Mouse (Mus musculus): Measurements from ENCODE around the gene Gmnn. TPM values are rescaled to one million over a fixed set of nuclear protein-coding genes. Genes with fewer than 3 reads are reported as not detected.
A peak's percentile ranks its signal among the peaks of the same experiment; 100 is the strongest.
"Not testable (repeated sequence)": the region's sequence is repeated elsewhere in the genome, so short reads cannot be mapped to it uniquely, and the experiment has no call there.

The Gmnn gene
- polyA plus RNA-seq, 1 experiment from 2014 or later: 136 TPM

DNA sequence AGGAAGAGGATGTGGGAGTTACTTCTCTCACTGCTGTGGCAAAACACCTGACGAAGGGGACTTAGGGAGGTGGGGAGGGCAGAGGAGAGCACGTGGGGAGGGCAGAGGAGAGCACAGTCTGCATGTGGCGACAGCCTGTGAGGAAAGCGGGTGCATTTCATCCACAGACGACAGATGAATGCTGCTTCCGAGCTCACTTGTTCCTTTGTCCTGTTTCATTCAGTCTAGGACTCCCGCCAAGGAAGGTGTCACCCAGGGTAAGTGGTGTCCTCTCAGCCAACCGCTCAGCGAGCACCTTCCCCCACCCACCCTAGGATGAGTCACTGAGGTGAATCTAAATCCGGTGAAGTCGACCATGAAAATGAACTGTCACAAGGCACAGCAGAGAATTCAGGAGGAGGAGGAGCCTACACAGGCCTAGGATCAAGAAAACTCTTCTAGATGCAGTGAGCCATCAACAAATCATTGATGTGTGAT lies 24.3 kb upstream of the Gmnn start:
- no peak for DNase-seq (ENCODE audit: low spot score)
- Histone ChIP-seq H3K4me1 (no peaks in the 10 kb centered on the region), H3K27me3 (ENCODE audit: insufficient read depth, poor library complexity, severe bottlenecking) (no peaks in the 10 kb centered on the region), H3K27ac (no peak overlapping the region), H3K4me3 (no peak overlapping the region), H3K36me3 (no peaks in the 10 kb centered on the region), H3K9me3 (no peaks in the 10 kb centered on the region)
- 50% methylated on average over 11 of the region's 11 CpGs for WGBS

DNA sequence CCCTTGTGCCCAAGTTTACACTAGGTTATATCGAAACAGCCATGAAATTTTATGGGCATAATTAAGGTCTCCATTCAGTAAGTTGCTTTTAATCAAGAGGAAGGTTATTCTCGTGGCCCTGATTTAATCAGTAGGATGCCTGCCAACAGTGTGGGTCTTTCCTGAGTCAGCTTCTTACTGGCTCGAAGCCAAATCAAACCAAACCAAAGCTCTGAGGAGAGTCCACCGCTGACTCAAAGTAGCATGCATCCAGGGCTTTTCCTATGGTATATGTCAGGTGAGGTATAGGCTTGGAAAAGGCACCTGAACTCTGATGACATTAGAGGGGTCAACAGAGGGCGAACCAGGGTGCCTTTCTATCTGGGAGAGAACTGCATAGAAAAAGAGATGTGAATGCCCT lies 20.2 kb upstream of the Gmnn start:
- Histone ChIP-seq H3K4me1 (no peaks in the 10 kb centered on the region), H3K27ac (no peak overlapping the region), H3K36me3 (no peaks in the 10 kb centered on the region), H3K27me3 (ENCODE audit: insufficient read depth, poor library complexity, severe bottlenecking) (no peaks in the 10 kb centered on the region), H3K9me3 (no peaks in the 10 kb centered on the region), H3K4me3 (no peak overlapping the region)
- 67% methylated on average over 5 of the region's 5 CpGs for WGBS
- no peak for DNase-seq (ENCODE audit: low spot score)

DNA sequence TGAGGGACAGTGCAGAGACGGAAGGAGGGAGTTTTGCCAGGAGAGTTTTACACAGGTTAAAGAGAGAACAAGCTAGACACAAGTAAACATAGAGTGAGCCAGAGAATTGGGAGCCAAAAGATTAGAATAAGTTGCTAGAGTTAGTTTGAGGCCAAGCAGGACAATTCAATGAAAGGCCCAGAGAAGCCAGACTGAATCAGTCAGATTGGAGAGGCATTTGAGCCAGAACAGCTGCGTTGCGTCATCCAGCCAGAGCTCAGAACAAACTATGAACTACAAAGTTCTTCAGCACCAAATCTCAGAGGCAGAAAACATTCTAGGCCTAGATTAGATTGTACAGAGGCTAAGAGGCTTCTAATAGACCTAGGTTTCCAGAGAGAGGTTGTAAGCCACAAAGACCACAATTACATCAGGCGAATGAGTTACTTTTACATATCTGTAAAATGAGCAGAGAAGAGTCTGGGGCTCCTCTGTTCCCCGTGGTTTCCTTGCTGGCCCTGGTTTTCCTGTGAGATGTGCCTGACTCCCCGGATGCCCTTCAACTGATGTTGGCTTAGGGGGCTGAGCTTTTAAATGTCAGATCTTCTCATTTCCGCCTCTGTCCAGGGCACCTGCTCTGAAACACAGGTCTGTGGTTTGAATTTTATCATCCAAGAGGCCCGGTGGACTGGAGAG lies 17.1 kb upstream of the Gmnn start:
- Histone ChIP-seq H3K27ac (no peak overlapping the region), H3K4me3 (no peak overlapping the region), H3K27me3 (ENCODE audit: insufficient read depth, poor library complexity, severe bottlenecking) (no peaks in the 10 kb centered on the region), H3K36me3 (no peaks in the 10 kb centered on the region), H3K9me3 (no peaks in the 10 kb centered on the region), H3K4me1 (no peaks in the 10 kb centered on the region)
- no peak for DNase-seq (ENCODE audit: low spot score)
- WGBS: 73% methylated on average over 8 of the region's 8 CpGs

DNA sequence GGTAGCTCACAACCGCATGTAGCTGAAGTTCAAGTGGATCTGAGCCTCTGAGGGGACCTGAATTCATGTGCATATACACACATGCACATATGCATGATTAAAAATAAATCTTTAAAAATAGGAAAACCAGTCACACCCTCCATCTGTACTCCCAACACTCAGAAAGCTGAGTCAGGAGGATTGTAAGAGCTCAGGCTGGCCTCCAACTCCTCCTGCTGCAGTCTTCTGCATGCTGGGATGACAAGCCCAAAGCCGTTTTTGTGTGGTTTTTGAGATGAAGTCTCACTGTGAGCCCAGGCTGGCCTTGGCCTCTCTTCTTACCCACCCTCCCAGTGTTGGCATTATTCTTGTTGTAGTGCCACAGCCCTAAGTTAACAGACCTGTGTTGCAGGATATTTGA lies 16.3 kb upstream of the Gmnn start:
- Histone ChIP-seq H3K4me1 (no peaks in the 10 kb centered on the region), H3K27me3 (ENCODE audit: insufficient read depth, poor library complexity, severe bottlenecking) (no peaks in the 10 kb centered on the region), H3K9me3 (no peaks in the 10 kb centered on the region), H3K27ac (no peak overlapping the region), H3K4me3 (no peak overlapping the region), H3K36me3 (no peaks in the 10 kb centered on the region)
- WGBS: 74% methylated on average over 2 of the region's 2 CpGs
- no peak for DNase-seq (ENCODE audit: low spot score)

DNA sequence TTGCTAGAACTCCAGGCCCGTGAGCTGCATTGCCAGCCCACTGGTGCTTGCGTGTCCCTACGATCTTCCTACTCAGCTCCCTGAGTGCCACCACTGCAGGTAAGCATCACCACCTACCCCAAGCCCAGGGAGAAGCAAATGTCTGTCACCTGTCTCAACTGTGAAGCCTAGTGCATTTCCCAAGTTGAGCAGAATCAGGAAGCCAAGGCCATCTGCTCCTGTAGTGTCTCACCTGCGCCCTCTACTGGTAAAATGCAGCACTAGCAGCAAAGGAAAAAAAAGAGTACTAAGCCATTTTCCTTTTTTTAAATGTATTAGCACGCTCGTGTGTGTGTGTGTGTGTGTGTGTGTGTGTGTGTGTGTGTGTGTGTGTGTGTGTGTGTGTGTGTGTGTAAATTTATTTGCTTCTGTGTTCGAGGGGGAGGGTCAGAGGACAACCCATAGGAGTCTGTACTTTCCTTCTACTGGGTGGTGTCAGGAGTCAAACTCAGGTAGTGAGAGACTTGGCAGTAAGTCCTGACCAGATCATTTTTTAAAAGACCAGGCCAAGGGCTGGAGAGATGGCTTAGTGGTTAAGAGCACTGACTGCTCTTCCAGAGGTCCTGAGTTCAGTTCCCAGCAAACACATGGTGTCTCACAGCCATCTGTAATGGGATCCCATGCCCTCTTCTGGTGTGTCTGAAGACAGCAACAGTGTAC lies 14.6 kb upstream of the Gmnn start:
- H3K36me3 ChIP-seq: no peaks in the 10 kb centered on the region
- H3K27ac ChIP-seq: no peak overlapping the region
- H3K9me3 ChIP-seq: no peaks in the 10 kb centered on the region
- 55% methylated on average over 7 of the region's 7 CpGs for WGBS
- no peak for DNase-seq (ENCODE audit: low spot score)
- no peaks in the 10 kb centered on the region for H3K27me3 ChIP-seq (ENCODE audit: insufficient read depth, poor library complexity, severe bottlenecking)
- H3K4me3 ChIP-seq: no peak overlapping the region
- no peaks in the 10 kb centered on the region for H3K4me1 ChIP-seq

DNA sequence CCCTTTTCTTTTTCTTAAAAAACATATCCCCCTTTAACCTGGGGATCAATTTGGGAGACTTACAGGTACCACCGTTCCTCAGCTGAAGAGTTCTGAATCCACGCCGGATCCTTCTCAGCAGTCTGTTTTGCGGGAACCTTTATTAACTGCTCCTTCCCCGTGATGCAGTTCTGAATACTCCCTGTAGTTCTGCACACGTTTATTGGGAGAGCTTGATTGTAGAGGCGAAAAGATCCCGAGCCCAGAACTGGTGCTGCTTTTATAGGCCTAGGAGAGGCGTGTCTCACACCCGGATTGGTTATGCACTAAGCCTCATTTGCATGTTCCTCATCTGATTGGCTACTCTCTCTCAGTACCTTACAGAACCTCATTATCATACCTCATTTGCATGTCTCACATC lies 9.8 kb upstream of the Gmnn start:
- H3K4me3 ChIP-seq; H3K9me3 ChIP-seq; DNase-seq (ENCODE audit: low spot score); H3K27ac ChIP-seq; H3K27me3 ChIP-seq (ENCODE audit: insufficient read depth, poor library complexity, severe bottlenecking); H3K4me1 ChIP-seq; H3K36me3 ChIP-seq: not testable (repeated sequence)
- 92% methylated on average over 9 of the region's 10 CpGs for WGBS

DNA sequence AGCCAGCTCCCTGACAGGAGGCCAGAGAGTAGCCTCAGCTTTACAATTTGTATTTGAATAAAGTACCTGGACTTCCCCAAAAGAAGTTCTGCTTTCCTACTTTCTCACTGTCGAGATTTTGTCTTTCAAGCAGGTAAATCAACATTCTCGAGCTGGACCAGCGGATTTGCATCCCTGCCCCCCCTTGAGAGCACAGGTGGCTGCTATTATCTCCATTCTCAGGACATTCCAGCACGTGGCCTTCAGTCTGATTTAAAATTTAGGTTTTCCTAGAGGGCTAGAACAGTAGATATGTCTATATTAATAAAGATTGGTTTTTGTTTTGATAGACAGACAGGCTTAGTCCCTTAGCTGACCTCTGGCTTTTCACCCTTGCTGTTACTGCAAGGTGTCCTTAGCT lies 6.1 kb upstream of the Gmnn start:
- H3K36me3 ChIP-seq; DNase-seq (ENCODE audit: low spot score); H3K4me3 ChIP-seq; H3K4me1 ChIP-seq; H3K27me3 ChIP-seq (ENCODE audit: insufficient read depth, poor library complexity, severe bottlenecking); H3K9me3 ChIP-seq; H3K27ac ChIP-seq: not testable (repeated sequence)
- 71% methylated on average over 4 of the region's 4 CpGs for WGBS

DNA sequence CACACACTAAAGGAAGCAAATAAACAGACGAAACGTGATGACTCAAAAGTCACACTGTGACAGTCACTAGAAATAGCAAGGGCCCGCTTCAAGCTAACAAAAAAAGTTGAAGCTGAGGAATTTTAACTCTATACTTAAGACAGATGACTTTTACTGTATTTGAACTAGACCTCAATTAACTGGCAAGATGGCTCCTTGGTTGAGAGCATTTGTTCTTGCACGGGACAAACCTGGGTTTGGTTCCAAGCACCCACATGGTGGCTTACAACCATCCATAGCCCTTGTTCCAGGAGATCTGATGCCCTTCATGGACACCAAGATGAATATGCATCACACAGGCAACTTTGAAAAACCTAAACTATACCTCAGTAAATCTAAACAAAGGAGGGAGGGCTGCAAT lies 531 bp upstream of the Gmnn start:
- no peaks in the 10 kb centered on the region for H3K9me3 ChIP-seq
- H3K27me3 ChIP-seq (ENCODE audit: insufficient read depth, poor library complexity, severe bottlenecking): no peaks in the 10 kb centered on the region
- peaks cover 13% of the 10 kb centered on the region for H3K4me1 ChIP-seq
- WGBS: 38% methylated on average over 4 of the region's 4 CpGs
- H3K36me3 ChIP-seq: peaks cover 25% of the 10 kb centered on the region
- H3K4me3 ChIP-seq: peak overlapping the region; percentile 98
- H3K27ac ChIP-seq: peak overlapping the region; percentile 99
- DNase-seq (ENCODE audit: low spot score): no peak

DNA sequence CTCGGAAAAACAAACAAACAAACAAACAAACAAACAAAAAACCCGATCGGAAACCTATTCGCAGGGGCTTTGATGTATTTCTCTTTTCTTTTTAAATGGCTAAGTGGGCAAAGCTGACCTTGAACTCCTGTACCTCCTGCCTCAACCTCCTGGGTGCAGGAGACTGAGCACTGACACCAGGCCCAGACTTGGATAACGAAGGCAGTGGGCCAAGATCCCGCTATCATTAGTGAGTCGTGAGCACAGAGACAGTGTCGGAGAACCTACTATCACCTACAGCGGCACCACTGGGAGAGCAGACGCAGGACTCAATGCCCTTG lies 680 bp downstream of the Gmnn start:
- DNase-seq (ENCODE audit: low spot score): no peak
- peaks cover 13% of the 10 kb centered on the region for H3K4me1 ChIP-seq
- peaks cover 37% of the 10 kb centered on the region for H3K36me3 ChIP-seq
- H3K9me3 ChIP-seq: no peaks in the 10 kb centered on the region
- H3K27me3 ChIP-seq (ENCODE audit: insufficient read depth, poor library complexity, severe bottlenecking): no peaks in the 10 kb centered on the region
- WGBS: 3% methylated on average over 10 of the region's 10 CpGs
- H3K27ac ChIP-seq: peak overlapping the region; percentile 99
- H3K4me3 ChIP-seq: peak overlapping the region; percentile 98

DNA sequence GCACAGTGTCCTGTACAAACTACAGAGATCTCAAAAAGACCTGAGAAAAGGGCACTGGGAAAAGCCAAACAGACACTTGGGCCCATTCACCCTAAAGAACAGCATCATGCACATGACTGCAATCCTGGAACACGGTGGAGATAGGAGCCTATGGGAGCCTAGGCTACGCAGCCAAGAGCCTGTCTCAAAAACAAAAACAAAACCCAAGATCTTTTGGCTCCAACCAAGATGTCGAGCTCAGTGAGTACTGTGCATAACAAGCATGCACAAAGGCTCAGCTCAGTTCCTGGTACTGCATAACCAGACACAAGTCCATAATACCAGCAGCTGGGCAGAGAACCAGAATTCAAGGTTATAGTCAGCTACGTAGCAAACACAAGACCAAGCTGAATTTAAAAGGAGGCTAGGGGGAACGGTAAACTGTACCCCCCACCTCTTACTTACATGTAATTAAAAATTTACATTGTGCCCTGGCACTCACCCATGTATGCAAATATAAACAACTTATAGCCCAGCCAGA lies 1.3 kb downstream of the Gmnn start:
- DNase-seq (ENCODE audit: low spot score): no peak
- peak overlapping the region; percentile 98 for H3K4me3 ChIP-seq
- WGBS: 71% methylated on average over 5 of the region's 5 CpGs
- peak overlapping the region; percentile 99 for H3K27ac ChIP-seq
- no peaks in the 10 kb centered on the region for H3K9me3 ChIP-seq
- no peaks in the 10 kb centered on the region for H3K27me3 ChIP-seq (ENCODE audit: insufficient read depth, poor library complexity, severe bottlenecking)
- peaks cover 13% of the 10 kb centered on the region for H3K4me1 ChIP-seq
- H3K36me3 ChIP-seq: peaks cover 44% of the 10 kb centered on the region

DNA sequence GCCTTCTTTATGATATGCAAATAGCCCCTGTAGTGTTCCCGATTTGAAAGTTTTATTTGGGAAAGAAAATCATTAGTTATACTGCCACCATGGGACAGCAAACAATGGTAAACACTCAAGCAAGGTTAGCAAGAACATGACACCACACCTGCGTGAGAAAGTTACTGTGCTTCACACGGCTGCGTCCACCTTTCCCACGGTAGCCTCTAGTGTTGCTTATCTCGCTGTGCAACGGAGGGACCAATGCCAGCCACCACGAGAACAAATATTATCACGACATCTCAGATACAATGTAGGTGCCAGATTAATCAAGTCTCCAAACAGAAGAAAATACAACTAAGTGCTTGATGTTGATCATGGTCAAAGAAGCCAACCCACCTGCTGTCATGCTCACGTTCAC lies 2.3 kb downstream of the Gmnn start:
- H3K27ac ChIP-seq: no peak overlapping the region
- DNase-seq (ENCODE audit: low spot score): no peak
- peaks cover 53% of the 10 kb centered on the region for H3K36me3 ChIP-seq
- H3K4me1 ChIP-seq: peaks cover 13% of the 10 kb centered on the region
- no peaks in the 10 kb centered on the region for H3K27me3 ChIP-seq (ENCODE audit: insufficient read depth, poor library complexity, severe bottlenecking)
- no peaks in the 10 kb centered on the region for H3K9me3 ChIP-seq
- 90% methylated on average over 10 of the region's 10 CpGs for WGBS
- H3K4me3 ChIP-seq: no peak overlapping the region

DNA sequence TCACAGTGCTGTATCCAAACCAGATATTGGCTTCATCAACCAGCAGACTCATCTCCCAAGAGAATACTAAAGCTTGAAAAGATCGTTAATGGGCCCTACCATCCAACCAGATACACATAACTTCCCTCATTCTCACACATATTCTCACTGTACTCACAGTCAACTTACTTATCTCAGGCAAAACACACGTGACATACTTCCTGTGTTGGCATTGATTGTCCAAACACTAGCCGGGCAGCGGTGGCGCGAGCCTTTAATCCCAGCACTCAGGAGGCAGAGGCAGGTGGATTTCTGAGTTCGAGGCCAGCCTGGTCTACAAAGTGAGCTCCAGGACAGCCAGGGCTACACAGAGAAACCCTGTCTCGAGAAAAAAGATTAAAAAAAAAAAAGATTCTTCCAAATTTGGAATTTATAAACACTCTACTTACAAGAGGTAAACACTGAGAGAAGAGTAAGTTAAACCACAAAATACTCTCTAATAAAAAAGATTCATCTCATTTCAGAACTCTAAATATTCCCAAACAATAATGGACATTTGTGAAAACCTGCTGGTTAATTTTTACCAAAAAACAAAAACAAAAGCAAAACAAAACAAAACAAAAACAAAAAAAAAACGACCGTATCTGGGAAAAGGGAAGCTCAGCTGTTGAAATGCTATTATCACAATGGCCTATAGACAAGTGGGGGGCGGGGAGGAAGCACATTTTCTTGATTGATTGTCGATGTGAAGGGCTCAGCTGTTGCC lies 3.7 kb downstream of the Gmnn start:
- Histone ChIP-seq H3K4me1 (peaks cover 13% of the 10 kb centered on the region), H3K27me3 (ENCODE audit: insufficient read depth, poor library complexity, severe bottlenecking) (no peaks in the 10 kb centered on the region), H3K36me3 (peaks cover 65% of the 10 kb centered on the region), H3K4me3 (no peak overlapping the region), H3K27ac (no peak overlapping the region), H3K9me3 (no peaks in the 10 kb centered on the region)
- DNase-seq (ENCODE audit: low spot score): no peak
- 80% methylated on average over 12 of the region's 12 CpGs for WGBS

DNA sequence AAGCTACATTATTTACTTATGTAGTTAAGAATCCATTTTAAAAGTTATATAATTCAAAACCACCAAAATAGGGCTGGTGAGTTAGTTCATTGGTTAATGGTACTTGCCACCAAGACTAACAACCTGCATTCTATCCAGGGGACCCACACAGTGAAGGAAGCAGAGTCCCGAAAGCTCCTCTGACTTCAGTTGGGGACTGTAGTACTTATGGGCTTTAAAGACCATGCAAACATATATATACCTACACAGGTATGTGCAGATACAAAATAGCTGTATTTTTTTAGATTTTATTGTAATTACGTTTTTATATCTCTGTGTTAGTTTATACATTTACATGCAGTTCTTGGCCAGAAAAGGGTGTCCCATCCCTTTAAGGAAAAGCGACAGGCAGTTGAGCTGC lies 5.0 kb downstream of the Gmnn start:
- Histone ChIP-seq H3K9me3 (no peaks in the 10 kb centered on the region), H3K36me3 (peaks cover 76% of the 10 kb centered on the region), H3K4me3 (no peak overlapping the region), H3K27me3 (ENCODE audit: insufficient read depth, poor library complexity, severe bottlenecking) (no peaks in the 10 kb centered on the region), H3K27ac (no peak overlapping the region), H3K4me1 (peaks cover 5% of the 10 kb centered on the region)
- no peak for DNase-seq (ENCODE audit: low spot score)
- 93% methylated on average over 3 of the region's 3 CpGs for WGBS

Measured in heart, embryonic 10.5 days (tissue).